Mouse (Mus musculus) CH12.LX (cell line): Measurements from ENCODE around the gene Dctpp1. TPM values are rescaled to one million over a fixed set of nuclear protein-coding genes. Genes with fewer than 3 reads are reported as not detected.

ENCODE experiments used
- DNase-seq: peaks from one replicate; pipeline ENCODE4 v3.0.0-alpha.2; 2013; ENCODE audit errors: extremely low read depth
- H3K27ac ChIP-seq: 2 replicates; pipeline ENCODE4 v1.5.1; 2012; ENCODE audit warnings: low read depth, mild to moderate bottlenecking, control low read depth, moderate library complexity; ENCODE audit not compliant: insufficient read depth
- H3K27me3 ChIP-seq: replicated peaks from 2 replicates; pipeline ENCODE3; 2012; ENCODE audit warnings: inconsistent platforms
- H3K36me3 ChIP-seq, 2 experiments: replicated peaks in 1 of 2; 2 replicates each; pipeline versions ENCODE3 to v1.6.1; 2012; ENCODE audit warnings: inconsistent platforms in 1 of 2, low read length in 1 of 2, mild to moderate bottlenecking in 1 of 2, mixed read lengths in 1 of 2, moderate library complexity in 1 of 2; ENCODE audit not compliant: control insufficient read depth in 1 of 2, insufficient read depth in 1 of 2
- H3K4me1 ChIP-seq, 2 experiments: 2 replicates each; pipeline ENCODE4 v1.6.1; 2012; ENCODE audit warnings: inconsistent platforms in 1 of 2, moderate library complexity in 1 of 2; ENCODE audit not compliant: insufficient read depth in 2 of 2, control insufficient read depth in 1 of 2
- H3K4me2 ChIP-seq: 2 replicates; pipeline ENCODE4 v1.6.1; 2012; ENCODE audit warnings: low read depth, mild to moderate bottlenecking, control low read depth; ENCODE audit not compliant: poor library complexity, insufficient read depth, severe bottlenecking
- H3K4me3 ChIP-seq, 3 experiments: fragments of 150-350 bp in 1 of 3; sonication (generic) in 1 of 3; replicated peaks in 1 of 3; 2 replicates each; pipeline versions ENCODE3 to v1.5.1; 2011 to 2012; ENCODE audit warnings: low read depth in 2 of 3, low read length in 2 of 3, mild to moderate bottlenecking in 2 of 3, moderate library complexity in 2 of 3, control low read depth in 1 of 3, improper control_type of control experiment in 1 of 3, inconsistent platforms in 1 of 3, mixed read lengths in 1 of 3; ENCODE audit not compliant: poor library complexity in 1 of 3
- H3K79me2 ChIP-seq: replicated peaks from 2 replicates; pipeline ENCODE4 v1.6.1; 2012; ENCODE audit warnings: mild to moderate bottlenecking, moderate library complexity; ENCODE audit not compliant: control insufficient read depth, poor library complexity, insufficient read depth, severe bottlenecking; ENCODE audit errors: extremely low read depth
- H3K9ac ChIP-seq: 2 replicates; pipeline ENCODE4 v1.6.1; 2012; ENCODE audit warnings: low read depth, mild to moderate bottlenecking, control low read depth, moderate library complexity; ENCODE audit not compliant: insufficient read depth
- H3K9me3 ChIP-seq: replicated peaks from 2 replicates; pipeline ENCODE3; 2012; ENCODE audit warnings: low read length, inconsistent platforms, mixed read lengths
- CHD1 ChIP-seq: IDR thresholded peaks from 2 replicates; pipeline ENCODE4 v1.6.1; 2012; ENCODE audit warnings: low read depth, low read length, improper control_type of control experiment, inconsistent platforms
- CTCF ChIP-seq, 2 experiments: IDR thresholded peaks in 1 of 2; conservative IDR thresholded peaks in 1 of 2; 2 replicates each; pipeline ENCODE4 v1.5.1; 2011 to 2012; ENCODE audit warnings: low read depth in 2 of 2, low read length in 2 of 2, improper control_type of control experiment in 1 of 2, inconsistent platforms in 1 of 2, mild to moderate bottlenecking in 1 of 2, moderate library complexity in 1 of 2
- EP300 ChIP-seq: IDR thresholded peaks from 2 replicates; pipeline ENCODE4 v1.6.1; 2011; ENCODE audit warnings: low read length, improper control_type of control experiment
- HCFC1 ChIP-seq: IDR thresholded peaks from 2 replicates; pipeline ENCODE4 v1.6.1; 2012; ENCODE audit warnings: low read depth, mild to moderate bottlenecking, inconsistent platforms, low read length, improper control_type of control experiment
- IRF4 ChIP-seq: IDR thresholded peaks from 2 replicates; pipeline ENCODE4 v1.6.1; 2014; ENCODE audit warnings: low read depth, mild to moderate bottlenecking, inconsistent platforms, low read length, improper control_type of control experiment
- JUND ChIP-seq: conservative IDR thresholded peaks from 2 replicates; pipeline ENCODE4 v1.6.1; 2011; ENCODE audit warnings: low read depth, low read length, improper control_type of control experiment
- MAFK ChIP-seq: IDR thresholded peaks from 2 replicates; pipeline ENCODE4 v1.6.1; 2011; ENCODE audit warnings: low read length, improper control_type of control experiment; ENCODE audit not compliant: insufficient replicate concordance
- MAX ChIP-seq: IDR thresholded peaks from 2 replicates; pipeline ENCODE4 v1.6.1; 2011; ENCODE audit warnings: low read length, improper control_type of control experiment
- MEF2A ChIP-seq: IDR thresholded peaks from 2 replicates; pipeline ENCODE4 v1.6.1; 2014; ENCODE audit warnings: low read depth, mild to moderate bottlenecking, inconsistent platforms, low read length, improper control_type of control experiment, borderline replicate concordance
- MXI1 ChIP-seq: IDR thresholded peaks from 2 replicates; pipeline ENCODE4 v1.6.1; 2011; ENCODE audit warnings: mild to moderate bottlenecking, low read depth, low read length, improper control_type of control experiment
- MYC ChIP-seq: IDR thresholded peaks from 2 replicates; pipeline ENCODE4 v1.6.1; 2011; ENCODE audit warnings: low read depth, mild to moderate bottlenecking, improper control_type of control experiment, low read length
- NELFE ChIP-seq: IDR thresholded peaks from 2 replicates; pipeline ENCODE4 v1.6.1; 2011; ENCODE audit warnings: low read depth, low read length, improper control_type of control experiment
- NRF1 ChIP-seq: IDR thresholded peaks from 2 replicates; pipeline ENCODE4 v1.6.1; 2014; ENCODE audit warnings: low read depth, mild to moderate bottlenecking, inconsistent platforms, low read length, improper control_type of control experiment, moderate library complexity
- POLR2A ChIP-seq: IDR thresholded peaks from 2 replicates; pipeline ENCODE4 v1.6.1; 2011; ENCODE audit warnings: low read depth, mild to moderate bottlenecking, improper control_type of control experiment, low read length
- POLR2AphosphoS2 ChIP-seq: IDR thresholded peaks from 2 replicates; pipeline ENCODE4 v1.6.1; 2011; ENCODE audit warnings: low read depth, low read length, improper control_type of control experiment
- RAD21 ChIP-seq: IDR thresholded peaks from 2 replicates; pipeline ENCODE4 v1.6.1; 2011; ENCODE audit warnings: low read depth, mild to moderate bottlenecking, low read length, improper control_type of control experiment, moderate library complexity
- SIN3A ChIP-seq: IDR thresholded peaks from 2 replicates; pipeline ENCODE4 v1.6.1; 2012; ENCODE audit warnings: low read length, improper control_type of control experiment, inconsistent platforms
- TBP ChIP-seq: conservative IDR thresholded peaks from 2 replicates; pipeline ENCODE4 v1.6.1; 2011; ENCODE audit warnings: low read depth, low read length, improper control_type of control experiment
- TCF12 ChIP-seq: IDR thresholded peaks from 2 replicates; pipeline ENCODE4 v1.6.1; 2014; ENCODE audit warnings: low read depth, mild to moderate bottlenecking, inconsistent platforms, low read length, improper control_type of control experiment
- UBTF ChIP-seq: IDR thresholded peaks from 2 replicates; pipeline ENCODE4 v1.6.1; 2012; ENCODE audit warnings: low read depth, mild to moderate bottlenecking, inconsistent platforms, low read length, improper control_type of control experiment, moderate library complexity
- dilution Hi-C: fragments of 300-500 bp; cut with MboI; formaldehyde crosslinking; loops from 2 replicates; pipeline ENCODE4 v1.14.3; 2020; ENCODE audit warnings: low sequenced_read_pairs; ENCODE audit not compliant: extremely low pct_unique_long_range_greater_than_20kb, extremely low pct_ligation_motif_present
- in situ Hi-C: fragments of 300-500 bp; cut with MboI; formaldehyde crosslinking; loops from 3 replicates; pipeline ENCODE4 v1.14.3; 2019; ENCODE audit warnings: low sequenced_read_pairs, low pct_ligation_motif_present, low pct_unique_long_range_greater_than_20kb, mixed read lengths
- polyA plus RNA-seq: library from polyadenylated mRNA; unstranded; fragments of >175 nt; gene quantifications from 2 replicates; pipeline ENCODE4 v1.2.1, GENCODE M21; 2012; ENCODE audit warnings: low read depth; ENCODE audit not compliant: insufficient read length
- total RNA-seq, 2 experiments: library from RNA; depleted of rRNA; stranded (reverse); fragments of 300-350 nt in 1 of 2; fragments of >200 nt in 1 of 2; gene quantifications; 2 replicates each; pipeline ENCODE4 v1.2.3; 2012 to 2014

Gene Dctpp1
- total and polyA plus RNA-seq, 3 experiments, result 197 to 296 (median 221) TPM

DNA sequence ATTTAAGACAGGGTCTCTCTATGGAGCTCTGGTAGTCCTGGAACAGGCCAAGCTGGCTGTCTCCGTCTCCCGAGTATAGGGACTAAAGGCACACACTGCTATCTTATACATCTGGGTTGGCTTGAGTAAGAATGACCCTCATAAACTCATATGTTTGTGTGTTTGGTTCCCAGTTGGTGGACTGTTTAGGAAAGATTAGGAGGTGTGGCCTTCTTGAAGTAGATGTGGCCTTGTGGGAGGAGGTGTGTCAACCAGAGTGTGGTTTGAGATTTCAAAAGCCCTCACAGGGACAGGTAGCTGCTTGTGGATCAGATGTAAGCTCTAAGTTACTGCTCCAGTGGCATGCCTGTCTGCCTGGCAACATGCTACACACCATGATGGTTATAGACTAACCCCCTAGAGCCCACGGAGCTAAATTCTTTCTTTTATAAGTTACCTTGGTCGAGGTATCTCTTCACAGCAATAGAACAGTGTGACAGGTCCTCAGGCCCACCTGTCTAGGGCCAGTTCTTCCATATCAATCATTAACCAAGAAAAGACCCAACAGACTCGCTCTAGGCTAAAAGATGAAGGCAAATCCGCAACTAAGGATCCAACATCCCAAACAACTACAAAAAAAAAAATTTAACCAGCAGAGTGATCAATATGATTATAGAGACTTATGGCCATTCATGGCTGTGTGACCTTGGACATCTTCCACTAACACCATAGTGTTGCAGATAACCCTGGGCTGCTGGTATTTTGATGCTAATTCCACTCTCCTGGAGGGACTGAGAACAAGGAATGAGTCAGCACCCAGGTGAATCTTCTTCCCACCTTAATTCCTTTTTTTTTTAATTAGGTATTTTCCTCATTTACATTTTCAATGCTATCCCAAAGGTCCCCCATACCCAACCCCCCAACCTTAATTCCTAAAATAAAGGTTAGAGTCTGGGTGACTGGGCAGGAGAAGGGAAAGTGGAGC, 36.7 kb downstream of the Dctpp1 start:
- no peak overlapping the region for H3K27ac ChIP-seq
- peaks cover 4% of the 10 kb centered on the region for H3K9me3 ChIP-seq
- H3K79me2 ChIP-seq, result no peaks in the 10 kb centered on the region
- H3K36me3 ChIP-seq, result no peaks in the 10 kb centered on the region
- H3K4me3 ChIP-seq, result no peak overlapping the region
- no peak for DNase-seq
- H3K27me3 ChIP-seq, result no peaks in the 10 kb centered on the region
- H3K4me1 ChIP-seq, result peaks cover 12 to 37% of the 10 kb centered on the region in 2 experiments; a peak in 3 of 4 replicates
- TF ChIP-seq CHD1, result no peak
- no peak for TF ChIP-seq SIN3A
- no peak for TF ChIP-seq MEF2A
- no peak for TF ChIP-seq TBP
- no peak for TF ChIP-seq HCFC1
- TF ChIP-seq MAX, result no peak
- TF ChIP-seq MXI1, result no peak
- no peak for TF ChIP-seq CTCF (conservative IDR thresholded peaks at IDR 0.05 in 1 of 2, IDR thresholded peaks at IDR 0.05 in 1 of 2; ENCODE audit: low read depth in 2 of 2, low read length in 2 of 2)
- no peak for TF ChIP-seq UBTF
- no peak for TF ChIP-seq NELFE
- no peak for TF ChIP-seq POLR2A
- TF ChIP-seq TCF12, result no peak
- no peak for TF ChIP-seq NRF1
- TF ChIP-seq JUND, result no peak
- TF ChIP-seq POLR2AphosphoS2, result no peak
- TF ChIP-seq IRF4, result no peak
- TF ChIP-seq EP300, result no peak
- no peak for TF ChIP-seq RAD21
- TF ChIP-seq MAFK, result no peak
- in situ Hi-C loops, result no loop called here
- dilution Hi-C loops, result no loop called here
- no peak overlapping the region for H3K4me2 ChIP-seq
- no peak overlapping the region for H3K9ac ChIP-seq

DNA sequence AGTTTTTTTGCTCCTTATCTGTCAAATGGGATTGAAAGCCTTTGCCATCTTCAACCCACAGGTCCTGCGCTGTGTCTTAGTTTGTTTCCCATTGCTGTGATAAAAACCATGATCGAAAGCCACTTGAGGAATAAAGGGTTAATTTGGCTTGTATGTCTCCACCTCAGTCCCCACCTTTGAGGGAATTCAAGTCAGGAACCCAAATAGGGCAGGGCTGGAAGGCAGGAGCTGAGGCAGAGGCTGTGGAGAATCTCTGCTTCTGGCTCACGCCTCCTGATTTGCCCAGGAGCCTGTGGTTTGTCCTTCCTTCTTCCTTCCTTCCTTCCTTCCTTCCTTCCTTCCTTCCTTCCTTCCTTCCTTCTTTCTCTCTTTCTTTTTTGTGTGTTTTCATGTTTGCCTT, 37.4 kb downstream of the Dctpp1 start:
- no peak for DNase-seq
- H3K9me3 ChIP-seq, result peaks cover 4% of the 10 kb centered on the region
- TF ChIP-seq CHD1 (no peak), MYC (no peak), MXI1 (no peak)
- TF ChIP-seq, all 38 proteins: peak for 0
- no peak overlapping the region for H3K9ac ChIP-seq
- in situ Hi-C loops, result no loop called here
- no peaks in the 10 kb centered on the region for H3K27me3 ChIP-seq
- dilution Hi-C loops, result no loop called here
- no peaks in the 10 kb centered on the region for H3K36me3 ChIP-seq
- no peak overlapping the region for H3K27ac ChIP-seq
- H3K79me2 ChIP-seq, result no peaks in the 10 kb centered on the region
- no peak overlapping the region for H3K4me3 ChIP-seq
- H3K4me2 ChIP-seq, result no peak overlapping the region
- H3K4me1 ChIP-seq, result peaks cover 12 to 39% of the 10 kb centered on the region in 2 experiments; a peak in 3 of 4 replicates
